Mouse (Mus musculus): Measurements from ENCODE around the gene Zfp341. TPM values are rescaled to one million over a fixed set of nuclear protein-coding genes. Genes with fewer than 3 reads are reported as not detected.
A peak's percentile ranks its signal among the peaks of the same experiment; 100 is the strongest.

The Zfp341 gene
- polyA plus RNA-seq, 1 experiment from 2014 or later, result 1.0 TPM

DNA sequence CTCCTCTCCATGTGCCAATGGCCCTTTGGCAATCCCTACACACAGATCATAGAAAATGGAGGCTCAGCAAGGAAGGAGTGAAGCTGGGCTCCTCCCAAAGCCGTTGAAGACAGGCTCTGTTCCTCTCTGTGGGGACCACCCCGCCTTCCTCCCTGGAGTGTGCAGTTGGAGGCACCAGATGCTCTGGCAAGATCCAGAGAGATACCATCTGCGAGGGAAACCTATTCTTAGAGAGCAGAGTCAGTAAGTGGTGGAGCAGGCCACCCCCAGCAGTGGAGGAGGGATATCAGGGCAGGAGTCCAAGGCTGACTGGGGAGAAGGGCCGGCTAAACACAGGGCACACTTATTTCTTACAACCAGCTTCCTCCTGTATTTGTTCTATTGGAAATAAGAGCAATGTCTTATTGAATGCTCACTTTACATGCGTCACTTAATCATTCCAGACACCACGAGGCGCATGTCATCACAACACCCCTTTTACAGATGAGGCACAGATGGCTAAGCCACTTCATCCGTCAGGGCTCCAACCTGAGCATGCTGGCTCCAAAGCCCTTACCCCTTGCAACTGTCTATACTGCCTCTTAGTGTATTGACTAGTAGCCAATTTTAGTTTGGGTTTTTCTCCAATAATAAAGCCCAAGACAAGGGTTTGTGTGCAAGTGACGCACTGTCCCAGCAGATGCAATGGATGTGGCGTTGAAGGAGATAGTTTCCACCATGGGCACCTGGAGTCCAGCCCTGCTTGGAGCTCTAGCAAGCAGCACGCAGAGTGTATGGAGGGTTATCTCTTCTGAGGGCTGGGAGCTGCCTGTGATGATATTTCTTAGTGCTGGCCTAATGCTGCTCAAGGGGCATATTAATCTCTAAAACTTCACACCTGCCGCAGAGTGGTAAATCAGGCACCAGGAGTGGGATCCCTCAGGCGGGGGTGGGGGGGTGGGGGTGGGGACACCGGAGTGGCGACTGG is 28.9 kb upstream of the Zfp341 start:
- DNase-seq (ENCODE audit: low spot score) (peak; percentile 25), ATAC-seq (ENCODE audit: low FRiP score) (peak; percentile 60)
- Histone ChIP-seq H3K4me2 (replicated peaks; ENCODE audit: low read depth, low read length) (no peak overlapping the region; the same call in 1 of the 2 replicates), H3K9me3 (ENCODE audit: control insufficient read depth, low read length) (no peaks in the 10 kb centered on the region), H3K27ac (ENCODE audit: low read depth, low read length) (peak overlapping the region; percentile 11; the same call in 1 of the 2 replicates), H3K4me3 (ENCODE audit: low read depth, low read length) (no peak overlapping the region), H3K27me3 (ENCODE audit: control insufficient read depth, insufficient read depth, low read length) (no peaks in the 10 kb centered on the region), H3K9ac (ENCODE audit: low read depth, low read length) (no peak overlapping the region), H3K4me1 (replicated peaks; ENCODE audit: control insufficient read depth, insufficient read depth, low read length) (no peaks in the 10 kb centered on the region), H3K36me3 (ENCODE audit: control insufficient read depth, insufficient read depth, low read length) (no peaks in the 10 kb centered on the region)
- 63% methylated on average over 15 of the region's 15 CpGs for WGBS

DNA sequence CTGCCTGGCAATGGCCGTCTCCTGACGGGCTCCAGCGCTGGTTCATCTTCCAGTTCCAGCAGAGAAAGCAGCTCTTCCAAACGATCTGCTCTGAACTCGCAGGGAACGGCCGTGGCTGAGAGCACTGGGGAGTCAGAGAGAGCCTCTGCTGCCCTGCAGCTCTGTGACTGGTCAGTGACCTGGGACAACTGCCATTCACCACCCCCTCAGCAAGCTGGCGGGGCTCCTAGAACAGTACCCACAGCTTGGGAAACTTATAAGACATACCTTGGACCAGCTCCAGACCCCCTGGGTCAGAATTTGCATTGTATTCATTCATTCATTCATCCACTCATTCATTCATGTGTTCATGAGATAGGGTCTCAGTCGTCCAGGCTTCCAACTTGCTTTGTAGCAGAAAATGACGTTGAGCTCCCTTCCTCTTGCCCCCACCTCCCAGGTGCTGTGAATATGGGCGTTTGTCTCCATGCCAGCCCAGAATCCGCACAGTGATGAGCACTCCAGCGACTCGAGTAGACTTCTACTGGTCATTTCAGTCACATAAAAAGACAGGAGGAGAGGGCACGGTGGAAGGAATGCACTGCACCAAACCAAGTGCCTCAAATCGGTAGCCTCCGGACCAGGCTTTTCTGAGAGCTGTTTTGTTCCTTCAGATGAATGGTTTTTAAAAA is 28.0 kb upstream of the Zfp341 start:
- Histone ChIP-seq H3K27ac (ENCODE audit: low read depth, low read length) (peak overlapping the region; percentile 36; the same call in 1 of the 2 replicates), H3K36me3 (ENCODE audit: control insufficient read depth, insufficient read depth, low read length) (no peaks in the 10 kb centered on the region), H3K4me1 (replicated peaks; ENCODE audit: control insufficient read depth, insufficient read depth, low read length) (no peaks in the 10 kb centered on the region), H3K9me3 (ENCODE audit: control insufficient read depth, low read length) (no peaks in the 10 kb centered on the region), H3K9ac (ENCODE audit: low read depth, low read length) (no peak overlapping the region), H3K27me3 (ENCODE audit: control insufficient read depth, insufficient read depth, low read length) (no peaks in the 10 kb centered on the region), H3K4me3 (ENCODE audit: low read depth, low read length) (no peak overlapping the region), H3K4me2 (replicated peaks; ENCODE audit: low read depth, low read length) (no peak overlapping the region)
- ATAC-seq (ENCODE audit: low FRiP score), result no peak
- WGBS, result 73% methylated on average over 17 of the region's 17 CpGs
- DNase-seq (ENCODE audit: low spot score), result no peak

DNA sequence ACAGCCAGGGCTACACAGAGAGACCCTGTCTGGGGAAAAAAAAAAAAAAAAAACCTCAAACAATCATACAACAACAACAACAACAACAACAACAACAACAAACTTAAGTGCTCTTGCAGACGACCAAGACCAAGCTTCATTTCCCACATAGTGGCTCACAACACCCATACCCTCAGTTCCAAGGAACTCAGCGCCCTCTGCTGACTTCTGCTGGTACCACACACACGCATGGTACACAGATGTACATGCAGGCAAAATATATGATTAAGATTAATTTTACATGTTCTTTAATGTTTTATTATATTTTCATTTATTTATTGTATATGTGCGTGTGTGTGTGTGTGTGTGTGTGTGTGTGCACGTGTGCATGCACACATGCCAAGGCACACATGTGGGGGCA is 26.7 kb upstream of the Zfp341 start:
- Histone ChIP-seq H3K4me3 (ENCODE audit: low read depth, low read length) (no peak overlapping the region), H3K36me3 (ENCODE audit: control insufficient read depth, insufficient read depth, low read length) (no peaks in the 10 kb centered on the region), H3K4me2 (replicated peaks; ENCODE audit: low read depth, low read length) (no peak overlapping the region), H3K27ac (ENCODE audit: low read depth, low read length) (no peak overlapping the region), H3K4me1 (replicated peaks; ENCODE audit: control insufficient read depth, insufficient read depth, low read length) (no peaks in the 10 kb centered on the region), H3K9me3 (ENCODE audit: control insufficient read depth, low read length) (no peaks in the 10 kb centered on the region), H3K27me3 (ENCODE audit: control insufficient read depth, insufficient read depth, low read length) (no peaks in the 10 kb centered on the region), H3K9ac (ENCODE audit: low read depth, low read length) (no peak overlapping the region)
- peak; percentile 60 for DNase-seq (ENCODE audit: low spot score)
- 77% methylated on average over 5 of the region's 5 CpGs for WGBS
- ATAC-seq (ENCODE audit: low FRiP score), result no peak

DNA sequence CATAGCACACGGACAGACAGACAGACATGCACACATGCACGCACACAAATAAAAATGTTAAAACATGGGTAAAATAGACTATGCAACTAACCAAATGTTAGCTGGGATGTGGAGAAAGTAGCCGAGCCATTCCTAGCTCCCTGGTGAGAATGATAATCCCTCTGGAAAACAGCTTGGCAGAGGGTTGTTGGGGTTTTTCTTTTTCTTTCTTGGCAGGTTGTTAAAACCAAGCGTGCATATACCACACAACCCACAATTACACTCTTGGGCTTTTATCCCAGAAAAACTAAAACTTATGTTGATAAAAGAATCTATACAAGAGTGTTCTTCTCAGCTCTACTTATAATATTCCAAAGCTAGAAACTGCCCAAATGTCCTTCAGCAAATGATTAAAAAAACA is 24.0 kb upstream of the Zfp341 start:
- Histone ChIP-seq H3K4me2 (replicated peaks; ENCODE audit: low read depth, low read length) (no peak overlapping the region), H3K27me3 (ENCODE audit: control insufficient read depth, insufficient read depth, low read length) (no peaks in the 10 kb centered on the region), H3K4me1 (replicated peaks; ENCODE audit: control insufficient read depth, insufficient read depth, low read length) (no peaks in the 10 kb centered on the region), H3K4me3 (ENCODE audit: low read depth, low read length) (no peak overlapping the region), H3K36me3 (ENCODE audit: control insufficient read depth, insufficient read depth, low read length) (no peaks in the 10 kb centered on the region), H3K9me3 (ENCODE audit: control insufficient read depth, low read length) (no peaks in the 10 kb centered on the region), H3K27ac (ENCODE audit: low read depth, low read length) (no peak overlapping the region), H3K9ac (ENCODE audit: low read depth, low read length) (no peak overlapping the region)
- DNase-seq (ENCODE audit: low spot score) (no peak), ATAC-seq (ENCODE audit: low FRiP score) (no peak)
- WGBS, result 89% methylated on average over 4 of the region's 4 CpGs

DNA sequence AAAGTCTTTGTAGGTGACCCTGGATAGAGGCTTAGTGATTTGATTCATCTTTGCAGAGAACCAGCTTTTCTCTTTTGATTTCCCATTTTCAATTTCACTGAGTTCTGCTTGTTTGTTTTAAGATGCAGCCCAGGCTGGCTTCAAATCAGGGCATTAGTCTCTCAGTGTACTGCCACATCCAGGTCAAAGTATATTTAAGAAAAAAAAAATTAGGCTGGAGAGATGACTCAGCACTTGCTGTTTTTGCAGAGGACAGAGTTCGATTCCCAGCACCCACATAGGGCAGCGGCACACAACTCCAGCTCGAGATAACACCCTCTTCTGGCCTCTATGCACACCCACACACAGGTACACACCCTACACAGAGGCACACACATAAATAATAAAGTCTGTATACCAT is 21.9 kb upstream of the Zfp341 start:
- no peaks in the 10 kb centered on the region for H3K27me3 ChIP-seq (ENCODE audit: control insufficient read depth, insufficient read depth, low read length)
- WGBS, result 90% methylated on average over 3 of the region's 3 CpGs
- H3K4me2 ChIP-seq (replicated peaks; ENCODE audit: low read depth, low read length), result no peak overlapping the region
- no peaks in the 10 kb centered on the region for H3K4me1 ChIP-seq (replicated peaks; ENCODE audit: control insufficient read depth, insufficient read depth, low read length)
- H3K9ac ChIP-seq (ENCODE audit: low read depth, low read length), result no peak overlapping the region
- no peak for DNase-seq (ENCODE audit: low spot score)
- ATAC-seq (ENCODE audit: low FRiP score), result no peak
- no peak overlapping the region for H3K4me3 ChIP-seq (ENCODE audit: low read depth, low read length)
- no peaks in the 10 kb centered on the region for H3K36me3 ChIP-seq (ENCODE audit: control insufficient read depth, insufficient read depth, low read length)
- H3K9me3 ChIP-seq (ENCODE audit: control insufficient read depth, low read length), result no peaks in the 10 kb centered on the region
- H3K27ac ChIP-seq (ENCODE audit: low read depth, low read length), result no peak overlapping the region

DNA sequence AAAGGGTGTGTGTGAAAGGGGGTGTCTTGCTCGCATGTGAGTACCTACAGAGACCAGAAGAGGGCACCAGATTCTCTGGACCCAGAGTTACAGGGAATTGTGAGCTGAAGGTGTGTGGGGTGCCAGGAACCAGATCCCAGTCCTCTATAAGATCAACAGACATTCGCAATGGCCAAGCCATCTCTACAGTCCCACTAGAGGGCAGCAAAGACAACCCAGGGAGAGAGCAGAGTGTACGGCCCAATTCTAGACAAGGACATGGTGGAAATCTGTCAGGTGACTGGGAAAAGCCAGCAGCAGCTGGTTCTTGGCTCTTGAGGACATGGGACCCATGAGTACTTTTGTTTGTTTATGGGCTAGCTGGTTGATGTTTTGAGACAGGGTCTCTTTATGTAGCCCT is 20.1 kb upstream of the Zfp341 start:
- no peak overlapping the region for H3K9ac ChIP-seq (ENCODE audit: low read depth, low read length)
- no peak overlapping the region for H3K4me2 ChIP-seq (replicated peaks; ENCODE audit: low read depth, low read length)
- no peak overlapping the region for H3K27ac ChIP-seq (ENCODE audit: low read depth, low read length)
- no peak overlapping the region for H3K4me3 ChIP-seq (ENCODE audit: low read depth, low read length)
- H3K36me3 ChIP-seq (ENCODE audit: control insufficient read depth, insufficient read depth, low read length), result no peaks in the 10 kb centered on the region
- ATAC-seq (ENCODE audit: low FRiP score), result no peak
- WGBS, result 71% methylated on average over 3 of the region's 3 CpGs
- DNase-seq (ENCODE audit: low spot score), result peak; percentile 47
- H3K9me3 ChIP-seq (ENCODE audit: control insufficient read depth, low read length), result no peaks in the 10 kb centered on the region
- H3K27me3 ChIP-seq (ENCODE audit: control insufficient read depth, insufficient read depth, low read length), result no peaks in the 10 kb centered on the region
- no peaks in the 10 kb centered on the region for H3K4me1 ChIP-seq (replicated peaks; ENCODE audit: control insufficient read depth, insufficient read depth, low read length)

DNA sequence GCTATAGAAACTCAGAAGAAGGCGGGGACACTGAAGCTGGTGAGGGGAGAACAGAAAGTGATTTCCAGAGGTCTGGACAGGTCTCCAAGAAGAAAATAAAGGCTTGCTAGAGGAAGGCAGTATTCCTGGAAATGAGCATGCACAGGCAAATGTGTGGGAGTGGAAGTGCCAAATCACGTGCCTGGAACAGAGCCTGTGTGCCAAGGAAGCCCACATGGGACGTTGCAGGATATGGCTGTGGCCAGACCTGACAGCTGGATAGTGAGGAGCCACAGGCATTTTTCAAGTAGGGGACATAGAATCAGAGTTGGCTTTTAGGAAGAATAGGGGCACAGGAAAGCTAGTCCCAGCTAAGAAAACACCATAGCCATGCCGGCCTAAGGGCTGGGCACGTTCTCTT is 17.3 kb upstream of the Zfp341 start:
- 87% methylated on average over 5 of the region's 5 CpGs for WGBS

GRCm38 (mm10) chr2:154597399-154597798 is 15.7 kb upstream of the Zfp341 start:
- no peaks in the 10 kb centered on the region for H3K36me3 ChIP-seq (ENCODE audit: control insufficient read depth, insufficient read depth, low read length)
- ATAC-seq (ENCODE audit: low FRiP score) (no peak), DNase-seq (ENCODE audit: low spot score) (no peak)
- H3K4me3 ChIP-seq (ENCODE audit: low read depth, low read length), result no peak overlapping the region
- no peaks in the 10 kb centered on the region for H3K9me3 ChIP-seq (ENCODE audit: control insufficient read depth, low read length)
- WGBS, result 88% methylated on average over 3 of the region's 3 CpGs
- no peaks in the 10 kb centered on the region for H3K27me3 ChIP-seq (ENCODE audit: control insufficient read depth, insufficient read depth, low read length)
- H3K9ac ChIP-seq (ENCODE audit: low read depth, low read length), result no peak overlapping the region
- H3K4me1 ChIP-seq (replicated peaks; ENCODE audit: control insufficient read depth, insufficient read depth, low read length), result no peaks in the 10 kb centered on the region
- H3K27ac ChIP-seq (ENCODE audit: low read depth, low read length), result no peak overlapping the region
- no peak overlapping the region for H3K4me2 ChIP-seq (replicated peaks; ENCODE audit: low read depth, low read length)

More for the DNA sequence above, 17.3 kb upstream of the Zfp341 start:
- Histone ChIP-seq H3K9me3 (ENCODE audit: control insufficient read depth, low read length) (no peaks in the 10 kb centered on the region), H3K36me3 (ENCODE audit: control insufficient read depth, insufficient read depth, low read length) (no peaks in the 10 kb centered on the region), H3K4me3 (ENCODE audit: low read depth, low read length) (no peak overlapping the region), H3K9ac (ENCODE audit: low read depth, low read length) (no peak overlapping the region), H3K4me1 (replicated peaks; ENCODE audit: control insufficient read depth, insufficient read depth, low read length) (no peaks in the 10 kb centered on the region), H3K27me3 (ENCODE audit: control insufficient read depth, insufficient read depth, low read length) (no peaks in the 10 kb centered on the region), H3K4me2 (replicated peaks; ENCODE audit: low read depth, low read length) (no peak overlapping the region), H3K27ac (ENCODE audit: low read depth, low read length) (no peak overlapping the region)
- no peak for DNase-seq (ENCODE audit: low spot score)
- no peak for ATAC-seq (ENCODE audit: low FRiP score)
